Mouse (Mus musculus) neural tube, embryonic 14.5 days (tissue): Measurements from ENCODE around the gene Spsb1. TPM values are rescaled to one million over a fixed set of nuclear protein-coding genes. Genes with fewer than 3 reads are reported as not detected.

Experiments used
- ATAC-seq: fragments of 200-750 bp; cut with Nextera tagmentation; 2 replicates; pipeline ENCODE4 v1.8.0; 2017; ENCODE audit warnings: low read depth, mild to moderate bottlenecking, moderate TSS enrichment, moderate library complexity
- H3K27ac ChIP-seq: fragments of 300-500 bp; sonication (generic); 2 replicates; pipeline ENCODE4 v1.5.1; 2014; ENCODE audit warnings: low read depth, mild to moderate bottlenecking, control low read depth, low read length, moderate library complexity, mixed read lengths
- H3K27me3 ChIP-seq: fragments of 300-500 bp; sonication (generic); 2 replicates; pipeline ENCODE4 v1.6.1; 2014; ENCODE audit warnings: low read length; ENCODE audit not compliant: control insufficient read depth, insufficient read depth
- H3K36me3 ChIP-seq: fragments of 300-500 bp; sonication (generic); 2 replicates; pipeline ENCODE4 v1.6.1; 2014; ENCODE audit warnings: low read length, mixed read lengths; ENCODE audit not compliant: control insufficient read depth, insufficient read depth
- H3K4me1 ChIP-seq: fragments of 300-500 bp; sonication (generic); 2 replicates; pipeline ENCODE4 v1.6.1; 2014; ENCODE audit warnings: low read length; ENCODE audit not compliant: control insufficient read depth, insufficient read depth
- H3K4me2 ChIP-seq: fragments of 300-500 bp; sonication (generic); 2 replicates; pipeline ENCODE4 v1.6.1; 2014; ENCODE audit warnings: mild to moderate bottlenecking, low read depth, low read length, control low read depth
- H3K4me3 ChIP-seq: fragments of 300-500 bp; sonication (generic); 2 replicates; pipeline ENCODE4 v1.5.1; 2014; ENCODE audit warnings: low read depth, low read length, control low read depth, mixed read lengths
- H3K9ac ChIP-seq: fragments of 300-500 bp; sonication (generic); replicated peaks from 2 replicates; pipeline ENCODE4 v1.6.1; 2014; ENCODE audit warnings: low read depth, mild to moderate bottlenecking, control low read depth, low read length, mixed read lengths
- H3K9me3 ChIP-seq: fragments of 300-500 bp; sonication (generic); 2 replicates; pipeline ENCODE4 v1.6.1; 2016; ENCODE audit warnings: low read length; ENCODE audit not compliant: control insufficient read depth
- WGBS: fragments of 180-500 bp; shearing (Covaris S2); extraction: QIAGEN DNeasy Blood & Tissue Kit; methylation state at CpG from one replicate; pipeline ENCODE4 v1.1.7; 2014; 5-methylcytosine and 5-hydroxymethylcytosine counted together
- polyA plus RNA-seq: library from polyadenylated mRNA; unstranded; fragments of >200 nt; fragmentation: Nextera tagmentation; extraction: Ambion mirVana; gene quantifications from 2 replicates; pipeline ENCODE4 v1.2.1, GENCODE M21; 2014

The Spsb1 gene
- polyA plus RNA-seq, 1 experiment from 2014 or later = 5.9 TPM

GRCm38 (mm10) chr4:149871014-149871413 lies 83.8 kb downstream of the Spsb1 start:
- Histone ChIP-seq H3K4me2 (no peak overlapping the region), H3K36me3 (no peaks in the 10 kb centered on the region), H3K9me3 (no peaks in the 10 kb centered on the region), H3K9ac (no peak overlapping the region), H3K27me3 (no peaks in the 10 kb centered on the region), H3K27ac (no peak overlapping the region), H3K4me3 (no peak overlapping the region), H3K4me1 (peaks cover 13% of the 10 kb centered on the region)
- ATAC-seq = no peak
- 69% methylated on average over 11 of the region's 11 CpGs for WGBS

- no peak for ATAC-seq
- peaks cover 7% of the 10 kb centered on the region; the same call in 1 of the 2 replicates for H3K4me1 ChIP-seq
Observed at GRCm38 (mm10) chr4:149870412-149870811, 84.4 kb downstream of the Spsb1 start.

GRCm38 (mm10) chr4:149868725-149869124 lies 86.1 kb downstream of the Spsb1 start:
- no peak for ATAC-seq
- Histone ChIP-seq H3K4me1 (no peaks in the 10 kb centered on the region), H3K36me3 (no peaks in the 10 kb centered on the region), H3K4me3 (no peak overlapping the region), H3K9ac (no peak overlapping the region), H3K4me2 (no peak overlapping the region), H3K27me3 (no peaks in the 10 kb centered on the region), H3K9me3 (no peaks in the 10 kb centered on the region), H3K27ac (no peak overlapping the region)
- WGBS = 80% methylated on average over 14 of the region's 14 CpGs

More at GRCm38 (mm10) chr4:149870412-149870811, 84.4 kb downstream of the Spsb1 start:
- H3K9me3 ChIP-seq = no peaks in the 10 kb centered on the region
- no peak overlapping the region for H3K9ac ChIP-seq
- H3K4me3 ChIP-seq = no peak overlapping the region
- no peak overlapping the region for H3K27ac ChIP-seq
- no peaks in the 10 kb centered on the region for H3K27me3 ChIP-seq
- no peak overlapping the region for H3K4me2 ChIP-seq
- no peaks in the 10 kb centered on the region for H3K36me3 ChIP-seq

DNA sequence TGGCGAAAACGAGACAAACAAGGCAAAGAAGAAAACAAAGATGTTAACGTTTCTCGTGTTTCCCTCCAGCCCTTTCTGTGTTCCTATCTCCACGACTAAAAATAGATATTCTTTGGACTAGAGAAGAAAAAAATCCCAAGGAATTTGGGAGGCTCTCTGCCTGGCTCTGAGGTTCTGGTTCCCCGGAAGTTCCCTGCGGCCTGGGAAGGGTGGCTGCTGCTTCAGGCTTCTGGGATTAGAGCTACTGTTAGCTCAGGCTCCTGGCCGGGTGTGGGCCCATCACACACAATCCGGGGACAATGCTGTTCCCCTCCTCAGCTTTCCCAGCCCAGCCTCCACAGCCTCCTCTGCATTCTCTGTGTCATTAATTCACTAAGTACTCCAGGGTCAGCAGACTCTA lies 86.8 kb downstream of the Spsb1 start:
- no peak overlapping the region for H3K27ac ChIP-seq
- H3K9me3 ChIP-seq = no peaks in the 10 kb centered on the region
- H3K9ac ChIP-seq = no peak overlapping the region
- ATAC-seq = no peak
- H3K4me1 ChIP-seq = no peaks in the 10 kb centered on the region
- no peak overlapping the region for H3K4me3 ChIP-seq
- no peak overlapping the region for H3K4me2 ChIP-seq
- H3K27me3 ChIP-seq = no peaks in the 10 kb centered on the region
- no peaks in the 10 kb centered on the region for H3K36me3 ChIP-seq
- WGBS = 79% methylated on average over 9 of the region's 9 CpGs

DNA sequence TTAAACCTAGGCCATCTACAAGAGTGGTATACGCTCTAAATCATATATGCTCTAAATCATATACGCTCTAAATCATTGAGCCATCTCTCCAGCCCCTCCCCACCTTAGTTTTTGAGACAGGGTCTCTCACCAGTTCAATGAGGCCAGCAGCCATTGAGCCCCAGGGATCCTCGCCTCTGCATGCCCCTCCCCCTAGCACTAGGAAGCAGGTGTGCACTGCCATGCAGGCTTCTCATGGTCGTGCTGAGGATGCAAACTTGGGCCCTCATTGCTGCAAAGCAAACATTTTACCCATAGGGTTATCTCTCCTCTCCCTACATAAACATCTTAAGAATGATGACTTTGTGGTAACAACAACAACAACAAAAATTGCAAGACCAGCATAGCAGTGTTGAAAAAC lies 87.5 kb downstream of the Spsb1 start:
- Histone ChIP-seq H3K27me3 (no peaks in the 10 kb centered on the region), H3K9me3 (no peaks in the 10 kb centered on the region), H3K27ac (no peak overlapping the region), H3K9ac (no peak overlapping the region), H3K4me3 (no peak overlapping the region), H3K4me1 (no peaks in the 10 kb centered on the region), H3K36me3 (no peaks in the 10 kb centered on the region), H3K4me2 (no peak overlapping the region)
- no peak for ATAC-seq
- WGBS = 61% methylated on average over 4 of the region's 4 CpGs

DNA sequence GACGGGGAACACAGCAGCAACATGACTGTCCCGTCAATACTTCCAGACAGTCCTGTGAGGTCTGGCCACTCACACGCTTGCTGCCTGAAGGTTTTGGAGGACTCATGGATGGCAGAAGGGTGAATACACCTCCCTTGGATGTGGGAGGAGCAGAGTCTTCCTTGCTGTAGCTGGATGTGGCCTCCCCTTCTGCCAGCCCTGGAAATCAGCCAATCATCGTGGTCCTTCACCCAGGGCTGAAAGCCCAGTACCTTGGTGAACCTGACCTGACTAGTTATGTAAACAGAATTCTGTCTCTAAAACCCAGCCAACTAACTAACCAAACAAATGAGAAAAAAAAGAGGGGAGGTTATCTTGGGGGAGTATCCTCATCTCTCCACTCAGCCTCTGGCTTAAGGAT lies 90.4 kb downstream of the Spsb1 start:
- WGBS = 80% methylated on average over 4 of the region's 4 CpGs

GRCm38 (mm10) chr4:149863522-149863921 lies 91.3 kb downstream of the Spsb1 start:
- no peak overlapping the region for H3K4me2 ChIP-seq
- no peak overlapping the region for H3K4me3 ChIP-seq
- no peaks in the 10 kb centered on the region for H3K9me3 ChIP-seq
- 89% methylated on average over 9 of the region's 9 CpGs for WGBS
- H3K4me1 ChIP-seq = no peaks in the 10 kb centered on the region
- no peak for ATAC-seq
- no peaks in the 10 kb centered on the region for H3K27me3 ChIP-seq
- H3K36me3 ChIP-seq = no peaks in the 10 kb centered on the region
- no peak overlapping the region for H3K27ac ChIP-seq
- no peak overlapping the region for H3K9ac ChIP-seq

More for the DNA sequence above, 90.4 kb downstream of the Spsb1 start:
- no peaks in the 10 kb centered on the region for H3K27me3 ChIP-seq
- H3K9me3 ChIP-seq = no peaks in the 10 kb centered on the region
- H3K4me2 ChIP-seq = no peak overlapping the region
- no peaks in the 10 kb centered on the region for H3K36me3 ChIP-seq
- ATAC-seq = no peak
- no peak overlapping the region for H3K27ac ChIP-seq
- no peak overlapping the region for H3K9ac ChIP-seq
- H3K4me3 ChIP-seq = no peak overlapping the region
- no peaks in the 10 kb centered on the region for H3K4me1 ChIP-seq

- WGBS = 73% methylated on average over 6 of the region's 6 CpGs
- no peaks in the 10 kb centered on the region for H3K9me3 ChIP-seq
- H3K9ac ChIP-seq = no peak overlapping the region
- ATAC-seq = no peak
- no peak overlapping the region for H3K27ac ChIP-seq
- peaks cover 4% of the 10 kb centered on the region; the same call in 1 of the 2 replicates for H3K4me1 ChIP-seq
- no peak overlapping the region for H3K4me3 ChIP-seq
- no peaks in the 10 kb centered on the region for H3K36me3 ChIP-seq
- H3K27me3 ChIP-seq = no peaks in the 10 kb centered on the region
- no peak overlapping the region for H3K4me2 ChIP-seq
Observed at GRCm38 (mm10) chr4:149860393-149860792, 94.5 kb downstream of the Spsb1 start.

DNA sequence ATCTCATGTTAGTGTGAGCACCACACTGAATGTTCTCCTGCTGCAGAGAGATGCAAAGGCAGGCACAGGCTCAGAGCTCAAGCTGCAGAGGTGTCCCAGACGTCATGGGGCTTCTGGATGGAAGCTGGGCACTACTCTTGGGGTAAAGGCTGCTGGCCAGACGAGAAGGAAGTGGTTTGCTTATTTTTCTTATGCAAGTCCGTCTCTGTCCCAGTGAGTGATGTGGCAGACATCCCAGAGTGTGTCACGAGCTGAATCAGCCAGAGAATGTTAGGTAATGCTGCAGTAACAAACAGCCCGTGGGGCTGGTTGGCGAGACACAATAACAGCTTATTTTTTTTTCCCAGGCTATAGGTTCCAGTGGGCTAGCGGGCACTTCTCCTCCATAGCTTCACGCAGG lies 96.3 kb downstream of the Spsb1 start:
- H3K4me3 ChIP-seq = no peak overlapping the region
- WGBS = 72% methylated on average over 8 of the region's 8 CpGs

DNA sequence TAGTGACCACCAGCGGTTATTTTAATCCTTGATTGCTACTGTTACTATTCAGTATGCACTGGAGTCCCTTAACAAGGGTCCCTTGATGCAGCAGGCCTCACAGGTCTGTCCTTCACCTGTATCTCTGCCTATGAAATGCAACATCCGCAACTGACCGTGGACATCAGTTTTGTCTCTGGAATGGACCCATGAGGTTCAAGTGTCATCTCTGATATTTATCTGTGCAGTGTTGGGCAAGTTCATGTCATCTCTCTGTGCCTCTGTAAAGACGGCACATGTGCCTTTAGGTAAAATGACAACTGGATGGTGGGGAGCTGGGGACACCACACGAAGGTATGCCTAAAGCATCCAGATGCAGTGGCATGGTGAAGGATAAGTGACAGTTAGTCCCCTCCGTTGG lies 96.7 kb downstream of the Spsb1 start:
- 85% methylated on average over 6 of the region's 6 CpGs for WGBS
- Histone ChIP-seq H3K36me3 (no peaks in the 10 kb centered on the region), H3K4me1 (peaks cover 19% of the 10 kb centered on the region), H3K9ac (no peak overlapping the region), H3K4me2 (no peak overlapping the region), H3K4me3 (no peak overlapping the region), H3K9me3 (no peaks in the 10 kb centered on the region), H3K27me3 (no peaks in the 10 kb centered on the region), H3K27ac (no peak overlapping the region)
- ATAC-seq = no peak

More for the DNA sequence above, 96.3 kb downstream of the Spsb1 start:
- Histone ChIP-seq H3K27ac (no peak overlapping the region), H3K9me3 (no peaks in the 10 kb centered on the region), H3K4me1 (peaks cover 19% of the 10 kb centered on the region), H3K27me3 (no peaks in the 10 kb centered on the region), H3K4me2 (no peak overlapping the region), H3K9ac (no peak overlapping the region), H3K36me3 (no peaks in the 10 kb centered on the region)
- ATAC-seq = no peak
